Mouse (Mus musculus) cerebellum, adult 2 months (tissue): ENCODE data around the gene Gins1.
"Not testable (repeated sequence)": the region's sequence is repeated elsewhere in the genome, so short reads cannot be mapped to it uniquely, and the experiment has no call there.

Experiments used
- CTCF ChIP-seq: fragments of 200-500 bp; IDR thresholded peaks from 2 replicates; pipeline ENCODE4 v1.5.1; 2011; ENCODE audit warnings: low read depth, mild to moderate bottlenecking, control low read depth, low read length, moderate library complexity, borderline replicate concordance; ENCODE audit not compliant: insufficient read depth
- POLR2A ChIP-seq: fragments of 200-500 bp; IDR thresholded peaks from 2 replicates; pipeline ENCODE4 v1.6.1; 2011; ENCODE audit warnings: low read length, control low read depth, borderline replicate concordance; ENCODE audit not compliant: insufficient read depth

DNA sequence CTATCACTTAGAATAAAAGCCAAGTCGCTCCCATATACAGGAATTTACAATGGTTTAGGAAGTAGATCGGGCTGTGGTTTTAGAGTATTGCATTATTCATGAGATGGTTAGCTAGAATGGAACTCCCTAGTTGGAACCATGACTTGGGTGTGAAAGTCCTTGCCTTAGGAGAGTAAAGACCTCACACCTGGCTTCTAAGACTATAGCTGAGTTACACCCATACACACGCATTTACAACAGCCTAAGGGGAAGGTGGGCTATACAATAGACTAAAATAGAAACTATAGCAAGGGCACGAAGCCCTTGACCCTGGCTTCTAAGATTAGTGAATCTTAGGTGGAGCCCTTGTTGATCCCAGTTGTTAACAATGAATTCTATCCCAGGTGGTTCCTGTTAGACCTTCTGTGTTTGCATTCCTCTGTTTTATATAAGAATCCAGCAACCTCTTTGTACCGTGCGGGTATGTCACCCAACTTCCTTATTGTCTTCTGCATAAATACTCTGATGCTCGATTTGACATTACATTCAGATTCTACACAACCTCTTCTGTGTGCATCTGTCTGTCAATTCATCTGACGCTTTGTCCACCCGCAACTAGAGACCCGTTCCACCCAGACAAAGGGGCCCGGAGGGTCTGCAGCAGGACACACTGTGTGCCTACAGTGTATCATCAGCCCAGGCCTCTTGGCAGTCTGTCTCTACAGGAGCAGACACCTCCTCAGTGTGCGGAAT is 42.8 kb downstream of the Gins1 start:
- not testable (repeated sequence) for TF ChIP-seq CTCF, POLR2A
